Mouse (Mus musculus): ENCODE measurements around the gene St7.
A peak's percentile ranks its signal among the peaks of the same experiment; 100 is the strongest.

St7 gene

GRCm38 (mm10) chr6:17912825-17913224 lies 220.1 kb downstream of the St7 start:
- no peak for DNase-seq

- DNase-seq: no peak
Observed at GRCm38 (mm10) chr6:17913315-17913714, 220.6 kb downstream of the St7 start.

GRCm38 (mm10) chr6:17914300-17914699 lies 221.6 kb downstream of the St7 start:
- no peak for DNase-seq

GRCm38 (mm10) chr6:17917233-17917632 lies 224.5 kb downstream of the St7 start:
- DNase-seq: no peak

GRCm38 (mm10) chr6:17922180-17922579 lies 229.4 kb downstream of the St7 start:
- DNase-seq: no peak

- no peak for DNase-seq
Observed at GRCm38 (mm10) chr6:17922967-17923366, 230.2 kb downstream of the St7 start.

GRCm38 (mm10) chr6:17923370-17923769 lies 230.6 kb downstream of the St7 start:
- DNase-seq: no peak

- DNase-seq: no peak
Observed at GRCm38 (mm10) chr6:17923894-17924505, 231.3 kb downstream of the St7 start.

- DNase-seq: peak; percentile 17
Observed at GRCm38 (mm10) chr6:17925267-17925666, 232.5 kb downstream of the St7 start.

GRCm38 (mm10) chr6:17927746-17928145 lies 235.0 kb downstream of the St7 start:
- no peak for DNase-seq

GRCm38 (mm10) chr6:17931187-17931586 lies 238.5 kb downstream of the St7 start:
- DNase-seq: no peak

GRCm38 (mm10) chr6:17931835-17932234 lies 239.1 kb downstream of the St7 start:
- no peak for DNase-seq

GRCm38 (mm10) chr6:17932806-17933205 lies 240.1 kb downstream of the St7 start:
- no peak for DNase-seq

- DNase-seq: no peak
Observed at GRCm38 (mm10) chr6:17938631-17939346, 246.1 kb downstream of the St7 start.

- no peak for DNase-seq
Observed at GRCm38 (mm10) chr6:17941916-17942315, 249.2 kb downstream of the St7 start.

GRCm38 (mm10) chr6:17942344-17942743 lies 249.6 kb downstream of the St7 start:
- DNase-seq: no peak

- DNase-seq: no peak
Observed at GRCm38 (mm10) chr6:17943877-17944617, 251.3 kb downstream of the St7 start.

GRCm38 (mm10) chr6:17946456-17946855 lies 253.7 kb downstream of the St7 start:
- DNase-seq: no peak

- no peak for DNase-seq
Observed at GRCm38 (mm10) chr6:17947130-17947831, 254.5 kb downstream of the St7 start.

- DNase-seq: no peak
Observed at GRCm38 (mm10) chr6:17949103-17949502, 256.4 kb downstream of the St7 start.

GRCm38 (mm10) chr6:17951779-17952178 lies 259.0 kb downstream of the St7 start:
- DNase-seq: no peak

- DNase-seq: no peak
Observed at GRCm38 (mm10) chr6:17963455-17963854, 270.7 kb downstream of the St7 start.

GRCm38 (mm10) chr6:17968467-17969144 lies 275.9 kb downstream of the St7 start:
- DNase-seq: no peak

Data from thymus, postnatal 14 days (tissue).